Mouse (Mus musculus) liver, embryonic 14.5 days (tissue): ENCODE results near the gene Wdr63. TPM values are rescaled to one million over a fixed set of nuclear protein-coding genes. Genes with fewer than 3 reads are reported as not detected.

Source experiments
- ATAC-seq: fragments of 200-750 bp; cut with Nextera tagmentation; 2 replicates; pipeline ENCODE4 v1.8.0; 2017; ENCODE audit warnings: moderate number of reproducible peaks, mild to moderate bottlenecking, moderate library complexity; ENCODE audit not compliant: insufficient read depth
- DNase-seq, 3 experiments: peaks; one replicate each; pipeline ENCODE4 v3.0.0-alpha.2; 2012 to 2013; ENCODE audit warnings: low read depth in 3 of 3, low spot score in 3 of 3
- H3K27ac ChIP-seq: fragments of 300-500 bp; sonication (generic); 2 replicates; pipeline ENCODE4 v1.5.1; 2014; ENCODE audit warnings: moderate library complexity, mild to moderate bottlenecking, control low read depth, inconsistent platforms
- H3K27me3 ChIP-seq: fragments of 300-500 bp; sonication (generic); 2 replicates; pipeline ENCODE4 v1.6.1; 2014; ENCODE audit warnings: mild to moderate bottlenecking, low read length, moderate library complexity; ENCODE audit not compliant: control insufficient read depth, insufficient read depth
- H3K36me3 ChIP-seq: fragments of 300-500 bp; sonication (generic); replicated peaks from 2 replicates; pipeline ENCODE4 v1.6.1; 2014; ENCODE audit warnings: low read depth; ENCODE audit not compliant: control insufficient read depth, insufficient read depth
- H3K4me1 ChIP-seq, 2 experiments: fragments of 200-500 bp in 1 of 2; fragments of 300-500 bp in 1 of 2; sonication (generic) in 1 of 2; replicated peaks; 2 replicates each; pipeline ENCODE4 v1.6.1; 2012 to 2014; ENCODE audit warnings: antibody characterized with exemption in 1 of 2, inconsistent platforms in 1 of 2, low read length in 1 of 2; ENCODE audit not compliant: control insufficient read depth in 2 of 2, insufficient read depth in 2 of 2
- H3K4me2 ChIP-seq: fragments of 300-500 bp; sonication (generic); 2 replicates; pipeline ENCODE4 v1.6.1; 2014; ENCODE audit warnings: low read depth, mild to moderate bottlenecking, control low read depth, moderate library complexity
- H3K4me3 ChIP-seq, 2 experiments: fragments of 200-500 bp in 1 of 2; fragments of 300-500 bp in 1 of 2; sonication (generic) in 1 of 2; 2 replicates each; pipeline ENCODE4 v1.5.1; 2012 to 2014; ENCODE audit warnings: low read depth in 2 of 2, low read length in 2 of 2, mild to moderate bottlenecking in 2 of 2, control low read depth in 1 of 2, inconsistent platforms in 1 of 2, moderate library complexity in 1 of 2; ENCODE audit not compliant: insufficient read depth in 1 of 2
- H3K9ac ChIP-seq: fragments of 300-500 bp; sonication (generic); replicated peaks from 2 replicates; pipeline ENCODE4 v1.6.1; 2014; ENCODE audit warnings: mild to moderate bottlenecking, control low read depth, moderate library complexity
- H3K9me3 ChIP-seq: fragments of 300-500 bp; sonication (generic); 2 replicates; pipeline ENCODE4 v1.6.1; 2016; ENCODE audit warnings: low read length, mixed read lengths; ENCODE audit not compliant: control insufficient read depth
- CTCF ChIP-seq: IDR thresholded peaks from 2 replicates; pipeline ENCODE4 v1.5.1; 2016; ENCODE audit warnings: antibody characterized with exemption, low read depth, control low read depth
- EP300 ChIP-seq: IDR thresholded peaks from 2 replicates; pipeline ENCODE4 v1.6.1; 2016; ENCODE audit warnings: antibody characterized with exemption, low read depth
- WGBS: fragments of 180-500 bp; shearing (Covaris S2); extraction: QIAGEN DNeasy Blood & Tissue Kit; methylation state at CpG from one replicate; pipeline ENCODE4 v1.1.7; 2014; ENCODE audit not compliant: insufficient replicate concordance; 5-methylcytosine and 5-hydroxymethylcytosine counted together
- polyA plus RNA-seq, 2 experiments: library from polyadenylated mRNA; depleted of rRNA in 1 of 2; stranded (reverse) in 1 of 2; unstranded in 1 of 2; fragments of >200 nt; fragmentation: Nextera tagmentation in 1 of 2; extraction: Ambion mirVana in 1 of 2; gene quantifications; 2 replicates each; pipeline versions ENCODE4 v1.2.1 to v1.2.3; 2012 to 2014

Wdr63 gene
- polyA plus RNA-seq, 2 experiments = 0.04 to 0.15 TPM

GRCm38 (mm10) chr3:146117258-146117996, 9.5 kb upstream of the Wdr63 start, which contains the start of gene Mcoln3:
Mcoln3 (plus strand) TSS chr3:146117450.
- Histone ChIP-seq H3K36me3 (no peaks in the 10 kb centered on the region), H3K4me3 (no peak within 1 kb of the TSS), H3K27ac (no peak within 1 kb of the TSS), H3K4me2 (no peak within 1 kb of the TSS; the same call in 1 of the 2 replicates), H3K27me3 (peaks cover 12% of the 10 kb centered on the region), H3K9me3 (no peaks in the 10 kb centered on the region), H3K9ac (no peak within 1 kb of the TSS), H3K4me1 (no peaks in the 10 kb centered on the region)
- no peak for DNase-seq
- TF ChIP-seq EP300 (no peak), CTCF (no peak)
- no peak for ATAC-seq
- WGBS = 16% methylated on average over 35 of the region's 35 CpGs

GRCm38 (mm10) chr3:146110916-146111315, 3.0 kb upstream of the Wdr63 start:
- no peak overlapping the region for H3K27ac ChIP-seq
- H3K4me2 ChIP-seq = no peak overlapping the region
- no peak for ATAC-seq
- no peaks in the 10 kb centered on the region; the same call in none of the 2 replicates for H3K27me3 ChIP-seq
- no peak overlapping the region for H3K9ac ChIP-seq
- peaks cover 2% of the 10 kb centered on the region; the same call in 1 of the 2 replicates for H3K9me3 ChIP-seq
- WGBS = 56% methylated on average over 6 of the region's 6 CpGs
- 0 out of 4 replicates have a peak, but pooled peaks cover 0 to 2% of the 10 kb centered on the region in 2 experiments for H3K4me1 ChIP-seq
- H3K36me3 ChIP-seq = no peaks in the 10 kb centered on the region
- DNase-seq = no peak
- no peak overlapping the region for H3K4me3 ChIP-seq
- TF ChIP-seq CTCF = no peak

GRCm38 (mm10) chr3:146110358-146110757, 2.4 kb upstream of the Wdr63 start:
- no peak overlapping the region for H3K9ac ChIP-seq
- H3K4me1 ChIP-seq = 0 out of 4 replicates have a peak, but pooled peaks cover 0 to 2% of the 10 kb centered on the region in 2 experiments
- H3K27me3 ChIP-seq = no peaks in the 10 kb centered on the region; the same call in none of the 2 replicates
- H3K36me3 ChIP-seq = no peaks in the 10 kb centered on the region
- no peak overlapping the region for H3K27ac ChIP-seq
- TF ChIP-seq CTCF = no peak
- TF ChIP-seq EP300 = no peak
- H3K4me3 ChIP-seq = no peak overlapping the region
- ATAC-seq (no peak), DNase-seq (no peak)
- H3K4me2 ChIP-seq = no peak overlapping the region
- 39% methylated on average over 2 of the region's 2 CpGs for WGBS
- peaks cover 2% of the 10 kb centered on the region; the same call in 1 of the 2 replicates for H3K9me3 ChIP-seq

- Histone ChIP-seq H3K36me3 (no peaks in the 10 kb centered on the region), H3K27me3 (no peaks in the 10 kb centered on the region; the same call in none of the 2 replicates), H3K9ac (no peak overlapping the region), H3K9me3 (peaks cover 2% of the 10 kb centered on the region; the same call in 1 of the 2 replicates), H3K4me3 (no peak overlapping the region), H3K27ac (no peak overlapping the region), H3K4me2 (no peak overlapping the region), H3K4me1 (0 out of 4 replicates have a peak, but pooled peaks cover 0 to 2% of the 10 kb centered on the region in 2 experiments)
- 46% methylated on average over 2 of the region's 2 CpGs for WGBS
- TF ChIP-seq CTCF (no peak), EP300 (no peak)
- no peak for DNase-seq
- ATAC-seq = no peak
These were observed 1.0 kb upstream of the Wdr63 start for GRCm38 (mm10) chr3:146108945-146109344.

- 8% methylated on average over 18 of the region's 18 CpGs for WGBS
These were observed 647 bp downstream of the Wdr63 start for GRCm38 (mm10) chr3:146107116-146107849.

More at GRCm38 (mm10) chr3:146107116-146107849, 647 bp downstream of the Wdr63 start:
- no peak for DNase-seq
- Histone ChIP-seq H3K36me3 (no peaks in the 10 kb centered on the region), H3K27me3 (no peaks in the 10 kb centered on the region; the same call in none of the 2 replicates), H3K4me1 (0 out of 4 replicates have a peak, but pooled peaks cover 0 to 2% of the 10 kb centered on the region in 2 experiments), H3K4me3 (peak overlapping the region; percentile 41 to 42), H3K9me3 (peaks cover 2% of the 10 kb centered on the region; the same call in 1 of the 2 replicates), H3K9ac (no peak overlapping the region), H3K4me2 (peak overlapping the region; percentile 65), H3K27ac (no peak overlapping the region)
- TF ChIP-seq CTCF (no peak; the same call in 1 of the 2 replicates), EP300 (no peak)
- peak; percentile 50; the same call in 1 of the 2 replicates for ATAC-seq
